Mouse (Mus musculus): ENCODE data around the gene Plac9a.
A peak's percentile ranks its signal among the peaks of the same experiment; 100 is the strongest.
"Not testable (repeated sequence)": the region's sequence is repeated elsewhere in the genome, so short reads cannot be mapped to it uniquely, and the experiment has no call there.

The Plac9a gene

GRCm38 (mm10) chr14:25863721-25864120, 39.2 kb downstream of the Plac9a start:
- no peak for DNase-seq

- no peak for DNase-seq
These were observed 40.9 kb downstream of the Plac9a start for GRCm38 (mm10) chr14:25861771-25862530.

GRCm38 (mm10) chr14:25857940-25858339, 45.0 kb downstream of the Plac9a start:
- DNase-seq: peak; percentile 31

GRCm38 (mm10) chr14:25857168-25857621, 45.7 kb downstream of the Plac9a start:
- DNase-seq: peak; percentile 36

GRCm38 (mm10) chr14:25855241-25855885, 47.5 kb downstream of the Plac9a start:
- DNase-seq: peak; percentile 18

- peak; percentile 6 for DNase-seq
These were observed 49.0 kb downstream of the Plac9a start for GRCm38 (mm10) chr14:25853717-25854452.

- DNase-seq: no peak
These were observed 49.6 kb downstream of the Plac9a start for GRCm38 (mm10) chr14:25853295-25853694.

- DNase-seq: no peak
These were observed 50.8 kb downstream of the Plac9a start for GRCm38 (mm10) chr14:25852121-25852561.

- no peak for DNase-seq
These were observed 51.7 kb downstream of the Plac9a start for GRCm38 (mm10) chr14:25851189-25851588.

- no peak for DNase-seq
These were observed 52.5 kb downstream of the Plac9a start for GRCm38 (mm10) chr14:25850433-25850832.

GRCm38 (mm10) chr14:25848708-25849107, 54.2 kb downstream of the Plac9a start:
- not testable (repeated sequence) for DNase-seq

GRCm38 (mm10) chr14:25848237-25848636, 54.7 kb downstream of the Plac9a start:
- DNase-seq: no peak

GRCm38 (mm10) chr14:25847660-25848059, 55.2 kb downstream of the Plac9a start:
- no peak for DNase-seq

- no peak for DNase-seq
These were observed 56.4 kb downstream of the Plac9a start for GRCm38 (mm10) chr14:25846516-25846915.

GRCm38 (mm10) chr14:25845832-25846383, 57.0 kb downstream of the Plac9a start:
- no peak for DNase-seq

- DNase-seq: no peak
These were observed 58.5 kb downstream of the Plac9a start for GRCm38 (mm10) chr14:25844372-25844771.

GRCm38 (mm10) chr14:25842688-25843003, 60.3 kb downstream of the Plac9a start:
- DNase-seq: peak; percentile 42

GRCm38 (mm10) chr14:25841991-25842687, 60.8 kb downstream of the Plac9a start, which contains the start of gene Anxa11:
Gene Anxa11, plus strand, starts transcription at chr14:25842156.
- DNase-seq: peak; percentile 97

- no peak for DNase-seq
These were observed 61.3 kb downstream of the Plac9a start for GRCm38 (mm10) chr14:25841579-25841978.

GRCm38 (mm10) chr14:25840961-25841360, 61.9 kb downstream of the Plac9a start:
- no peak for DNase-seq

- no peak for DNase-seq
These were observed 63.1 kb downstream of the Plac9a start for GRCm38 (mm10) chr14:25839791-25840190.

- DNase-seq: no peak
These were observed 64.5 kb downstream of the Plac9a start for GRCm38 (mm10) chr14:25838411-25838810.

All from thymus, postnatal 4 days (tissue).